Mouse (Mus musculus) inflammation-experienced regulatory T-cells, adult 6 months (primary cell): ENCODE data around the gene Espl1. TPM values are rescaled to one million over a fixed set of nuclear protein-coding genes. Genes with fewer than 3 reads are reported as not detected.
A peak's percentile ranks its signal among the peaks of the same experiment; 100 is the strongest.
"Not testable (repeated sequence)": the region's sequence is repeated elsewhere in the genome, so short reads cannot be mapped to it uniquely, and the experiment has no call there.

Experiments used
- ATAC-seq: one replicate; pipeline ENCODE4 v1.8.0; 2017
- polyA plus RNA-seq, 3 experiments: library from polyadenylated mRNA; unstranded; fragments of 100-300 nt; shearing (Covaris generic); gene quantifications; one replicate each; pipeline ENCODE4 v1.2.1; 2017

Espl1 gene
- polyA plus RNA-seq, 3 experiments from 2014 or later: 1.9 to 17.9 (median 3.2) TPM

- ATAC-seq: no peak
Measured at GRCm38 (mm10) chr15:102278726-102279091, 17.4 kb upstream of the Espl1 start.

- ATAC-seq: peak; percentile 98
Measured at GRCm38 (mm10) chr15:102279092-102279782, 16.8 kb upstream of the Espl1 start, which contains the start of gene Mfsd5. Gene Mfsd5 (plus strand): TSS chr15:102279454.

GRCm38 (mm10) chr15:102279783-102280520 is 16.1 kb upstream of the Espl1 start:
- peak; percentile 3 for ATAC-seq

GRCm38 (mm10) chr15:102280623-102281022 is 15.4 kb upstream of the Espl1 start:
- ATAC-seq: no peak

- no peak for ATAC-seq
Measured at GRCm38 (mm10) chr15:102282463-102283292, 13.4 kb upstream of the Espl1 start.

- no peak for ATAC-seq
Measured at GRCm38 (mm10) chr15:102283648-102284047, 12.4 kb upstream of the Espl1 start.

- ATAC-seq: peak; percentile 63
Measured at GRCm38 (mm10) chr15:102287395-102287794, 8.7 kb upstream of the Espl1 start.

GRCm38 (mm10) chr15:102296368-102297006 is 421 bp downstream of the Espl1 start:
- no peak for ATAC-seq

GRCm38 (mm10) chr15:102302542-102302941 is 6.5 kb downstream of the Espl1 start:
- ATAC-seq: no peak

- ATAC-seq: no peak
Measured at GRCm38 (mm10) chr15:102308717-102309116, 12.7 kb downstream of the Espl1 start.

- no peak for ATAC-seq
Measured at GRCm38 (mm10) chr15:102310074-102310845, 14.2 kb downstream of the Espl1 start.

- ATAC-seq: no peak
Measured at GRCm38 (mm10) chr15:102311489-102311888, 15.4 kb downstream of the Espl1 start.

GRCm38 (mm10) chr15:102315292-102315691 is 19.2 kb downstream of the Espl1 start:
- no peak for ATAC-seq

- ATAC-seq: peak; percentile 80
Measured at GRCm38 (mm10) chr15:102316263-102316662, 20.2 kb downstream of the Espl1 start.

- no peak for ATAC-seq
Measured at GRCm38 (mm10) chr15:102324654-102325473, 28.8 kb downstream of the Espl1 start.

- ATAC-seq: peak; percentile 96
Measured at GRCm38 (mm10) chr15:102326022-102326576, 30.0 kb downstream of the Espl1 start, which contains the start of gene Pfdn5. Gene Pfdn5 (plus strand): TSS chr15:102326116.

GRCm38 (mm10) chr15:102326892-102327291 is 30.8 kb downstream of the Espl1 start:
- no peak for ATAC-seq

GRCm38 (mm10) chr15:102331610-102332015 is 35.5 kb downstream of the Espl1 start, which contains the start of gene Myg1:
Gene Myg1 (plus strand): TSS chr15:102331709.
- peak; percentile 99 for ATAC-seq

- ATAC-seq: no peak
Measured at GRCm38 (mm10) chr15:102335254-102335653, 39.2 kb downstream of the Espl1 start.

- ATAC-seq: not testable (repeated sequence)
Measured at GRCm38 (mm10) chr15:102335925-102336324, 39.9 kb downstream of the Espl1 start.
